Mouse (Mus musculus) midbrain, embryonic 14.5 days (tissue): ENCODE measurements at regions not wholly inside any gene's neighbourhood (a gene's known extent, or its start where the extent isn't known, plus 50 kb on each side); places are given as distances from the start of the nearest gene placed in this dataset.

Experiments
- ATAC-seq: fragments of 200-750 bp; cut with Nextera tagmentation; 2 replicates; pipeline ENCODE4 v1.8.0; 2017; ENCODE audit warnings: moderate number of reproducible peaks, moderate library complexity; ENCODE audit not compliant: low FRiP score, low TSS enrichment
- DNase-seq: peaks from one replicate; pipeline ENCODE4 v3.0.0-alpha.2; 2015
- H3K27ac ChIP-seq: fragments of 300-500 bp; sonication (generic); replicated peaks from 2 replicates; pipeline ENCODE4 v1.5.1; 2014; ENCODE audit warnings: mild to moderate bottlenecking, low read depth, low read length, moderate library complexity
- H3K27me3 ChIP-seq: fragments of 300-500 bp; sonication (generic); 2 replicates; pipeline ENCODE4 v1.6.1; 2014; ENCODE audit warnings: low read length, control low read depth, mixed read lengths; ENCODE audit not compliant: control insufficient read depth, insufficient read depth
- H3K36me3 ChIP-seq: fragments of 300-500 bp; sonication (generic); 2 replicates; pipeline ENCODE4 v1.6.1; 2014; ENCODE audit warnings: low read length, control low read depth; ENCODE audit not compliant: control insufficient read depth, insufficient read depth
- H3K4me1 ChIP-seq: fragments of 300-500 bp; sonication (generic); 2 replicates; pipeline ENCODE4 v1.6.1; 2014; ENCODE audit warnings: mild to moderate bottlenecking, antibody characterized with exemption, low read length, control low read depth; ENCODE audit not compliant: control insufficient read depth, insufficient read depth
- H3K4me2 ChIP-seq: fragments of 300-500 bp; sonication (generic); 2 replicates; pipeline ENCODE4 v1.6.1; 2014; ENCODE audit warnings: mild to moderate bottlenecking, low read length, moderate library complexity
- H3K4me3 ChIP-seq: fragments of 300-500 bp; sonication (generic); replicated peaks from 2 replicates; pipeline ENCODE4 v1.5.1; 2014; ENCODE audit warnings: low read depth, low read length
- H3K9ac ChIP-seq: fragments of 300-500 bp; sonication (generic); replicated peaks from 2 replicates; pipeline ENCODE4 v1.6.1; 2014; ENCODE audit warnings: mild to moderate bottlenecking, low read length, moderate library complexity
- H3K9me3 ChIP-seq: fragments of 300-500 bp; sonication (generic); 2 replicates; pipeline ENCODE4 v1.6.1; 2016; ENCODE audit warnings: low read length, control low read depth, mixed read lengths; ENCODE audit not compliant: control insufficient read depth
- WGBS: fragments of 180-500 bp; shearing (Covaris S2); extraction: QIAGEN DNeasy Blood & Tissue Kit; methylation state at CpG from one replicate; pipeline ENCODE4 v1.1.7; 2014; 5-methylcytosine and 5-hydroxymethylcytosine counted together

- Histone ChIP-seq H3K27ac (no peak overlapping the region), H3K4me3 (no peak overlapping the region), H3K9ac (no peak overlapping the region), H3K9me3 (no peaks in the 10 kb centered on the region), H3K27me3 (no peaks in the 10 kb centered on the region), H3K4me2 (no peak overlapping the region), H3K4me1 (no peaks in the 10 kb centered on the region), H3K36me3 (no peaks in the 10 kb centered on the region)
- WGBS = 84% methylated on average over 1 of the region's 1 CpGs
- DNase-seq (no peak), ATAC-seq (no peak)
Measured at GRCm38 (mm10) chr3:42449575-42449974, 707.2 kb downstream of the D3Ertd751e start.

- Histone ChIP-seq H3K4me3 (no peak overlapping the region), H3K4me1 (no peaks in the 10 kb centered on the region), H3K4me2 (no peak overlapping the region), H3K36me3 (no peaks in the 10 kb centered on the region), H3K9ac (no peak overlapping the region), H3K9me3 (no peaks in the 10 kb centered on the region), H3K27ac (0 out of 2 replicates have a peak overlapping the region, but pooled peaks have one; percentile 13), H3K27me3 (no peaks in the 10 kb centered on the region)
- peak; percentile 47 for DNase-seq
- ATAC-seq = peak; percentile 74
Measured at GRCm38 (mm10) chr3:42464353-42464752, 721.9 kb downstream of the D3Ertd751e start.

GRCm38 (mm10) chr3:42467125-42467524, 724.7 kb downstream of the D3Ertd751e start:
- H3K27ac ChIP-seq = no peak overlapping the region
- no peaks in the 10 kb centered on the region for H3K36me3 ChIP-seq
- WGBS = 70% methylated on average over 6 of the region's 6 CpGs
- no peak overlapping the region for H3K4me2 ChIP-seq
- no peak overlapping the region for H3K9ac ChIP-seq
- H3K27me3 ChIP-seq = no peaks in the 10 kb centered on the region
- H3K9me3 ChIP-seq = no peaks in the 10 kb centered on the region
- DNase-seq = peak; percentile 33
- H3K4me1 ChIP-seq = no peaks in the 10 kb centered on the region
- no peak overlapping the region for H3K4me3 ChIP-seq
- no peak for ATAC-seq

- no peak for ATAC-seq
- 74% methylated on average over 3 of the region's 3 CpGs for WGBS
- H3K27ac ChIP-seq = no peak overlapping the region
Measured at GRCm38 (mm10) chr3:42514922-42515593, 772.6 kb downstream of the D3Ertd751e start.

GRCm38 (mm10) chr3:42516286-42516685, 773.9 kb downstream of the D3Ertd751e start:
- Histone ChIP-seq H3K4me2 (no peak overlapping the region), H3K27ac (no peak overlapping the region), H3K9me3 (no peaks in the 10 kb centered on the region), H3K36me3 (no peaks in the 10 kb centered on the region), H3K4me1 (no peaks in the 10 kb centered on the region; the same call in 1 of the 2 replicates), H3K9ac (no peak overlapping the region), H3K4me3 (no peak overlapping the region), H3K27me3 (no peaks in the 10 kb centered on the region)
- ATAC-seq = no peak
- 79% methylated on average over 2 of the region's 2 CpGs for WGBS
- DNase-seq = no peak

More at GRCm38 (mm10) chr3:42514922-42515593, 772.6 kb downstream of the D3Ertd751e start:
- no peak for DNase-seq
- Histone ChIP-seq H3K36me3 (no peaks in the 10 kb centered on the region), H3K4me2 (no peak overlapping the region), H3K9me3 (no peaks in the 10 kb centered on the region), H3K27me3 (no peaks in the 10 kb centered on the region), H3K4me1 (no peaks in the 10 kb centered on the region; the same call in 1 of the 2 replicates), H3K4me3 (no peak overlapping the region), H3K9ac (no peak overlapping the region)

GRCm38 (mm10) chr3:42531397-42531796, 789.0 kb downstream of the D3Ertd751e start:
- DNase-seq (peak; percentile 53), ATAC-seq (no peak)
- WGBS = 69% methylated on average over 4 of the region's 4 CpGs
- H3K27ac ChIP-seq = no peak overlapping the region
- H3K9ac ChIP-seq = no peak overlapping the region
- H3K27me3 ChIP-seq = no peaks in the 10 kb centered on the region
- H3K4me3 ChIP-seq = no peak overlapping the region
- no peaks in the 10 kb centered on the region for H3K36me3 ChIP-seq
- H3K4me2 ChIP-seq = no peak overlapping the region
- 0 out of 2 replicates have a peak, but pooled peaks cover 2% of the 10 kb centered on the region for H3K9me3 ChIP-seq
- H3K4me1 ChIP-seq = no peaks in the 10 kb centered on the region

- Histone ChIP-seq H3K36me3 (no peaks in the 10 kb centered on the region), H3K27me3 (no peaks in the 10 kb centered on the region), H3K27ac (no peak overlapping the region), H3K9me3 (no peaks in the 10 kb centered on the region), H3K4me1 (no peaks in the 10 kb centered on the region), H3K4me3 (no peak overlapping the region), H3K4me2 (no peak overlapping the region), H3K9ac (no peak overlapping the region)
- DNase-seq = no peak
- WGBS = 79% methylated on average over 1 of the region's 1 CpGs
- ATAC-seq = no peak
Measured at GRCm38 (mm10) chr3:42566731-42567130, 824.3 kb downstream of the D3Ertd751e start.

- H3K4me3 ChIP-seq = no peak overlapping the region
- DNase-seq (peak; percentile 75), ATAC-seq (peak; percentile 56)
- no peaks in the 10 kb centered on the region for H3K27me3 ChIP-seq
- peak overlapping the region; percentile 46 for H3K27ac ChIP-seq
- H3K9me3 ChIP-seq = no peaks in the 10 kb centered on the region
- no peak overlapping the region for H3K9ac ChIP-seq
- H3K4me1 ChIP-seq = peaks cover 7% of the 10 kb centered on the region
- H3K4me2 ChIP-seq = no peak overlapping the region
- 53% methylated on average over 3 of the region's 3 CpGs for WGBS
- no peaks in the 10 kb centered on the region for H3K36me3 ChIP-seq
Measured at GRCm38 (mm10) chr3:42570364-42571024, 828.1 kb downstream of the D3Ertd751e start.
